Mouse (Mus musculus): ENCODE data around the gene Vmn1r1. TPM values are rescaled to one million over a fixed set of nuclear protein-coding genes. Genes with fewer than 3 reads are reported as not detected.
"Not testable (repeated sequence)": the region's sequence is repeated elsewhere in the genome, so short reads cannot be mapped to it uniquely, and the experiment has no call there.

The Vmn1r1 gene
- polyA plus RNA-seq (2015; fragmentation: Nextera tagmentation; extraction: Ambion mirVana): not detected in 2 replicates

GRCm38 (mm10) chr1:182164386-182164785, at the start of gene Vmn1r1:
Gene Vmn1r1 (minus strand): TSS chr1:182164486.
- no peak for ATAC-seq
- Histone ChIP-seq H3K4me1 (replicated peaks) (no peaks in the 10 kb centered on the region), H3K9ac (no peak within 1 kb of the TSS), H3K36me3 (no peaks in the 10 kb centered on the region), H3K27me3 (replicated peaks) (no peaks in the 10 kb centered on the region), H3K9me3 (no peaks in the 10 kb centered on the region), H3K27ac (no peak within 1 kb of the TSS), H3K4me3 (replicated peaks) (no peak within 1 kb of the TSS), H3K4me2 (replicated peaks) (no peak within 1 kb of the TSS)
- WGBS: 79% methylated on average over 7 of the region's 7 CpGs

- WGBS: 77% methylated on average over 2 of the region's 2 CpGs
- Histone ChIP-seq H3K9ac (no peak overlapping the region), H3K27ac (no peak overlapping the region), H3K4me1 (replicated peaks) (no peaks in the 10 kb centered on the region), H3K4me2 (replicated peaks) (no peak overlapping the region), H3K36me3 (no peaks in the 10 kb centered on the region), H3K9me3 (no peaks in the 10 kb centered on the region), H3K4me3 (replicated peaks) (no peak overlapping the region), H3K27me3 (replicated peaks) (no peaks in the 10 kb centered on the region)
- no peak for ATAC-seq
Measured at GRCm38 (mm10) chr1:182210322-182210721, 46.0 kb upstream of the Vmn1r1 start.

- ATAC-seq: no peak
- no peak overlapping the region for H3K27ac ChIP-seq
- no peak overlapping the region for H3K9ac ChIP-seq
- no peaks in the 10 kb centered on the region for H3K36me3 ChIP-seq
- 63% methylated on average over 1 of the region's 1 CpGs for WGBS
- no peak overlapping the region for H3K4me3 ChIP-seq (replicated peaks)
- H3K4me2 ChIP-seq (replicated peaks): no peak overlapping the region
- H3K27me3 ChIP-seq (replicated peaks): no peaks in the 10 kb centered on the region
- no peaks in the 10 kb centered on the region; the same call in 1 of the 2 replicates for H3K4me1 ChIP-seq (replicated peaks)
- no peaks in the 10 kb centered on the region; the same call in 1 of the 2 replicates for H3K9me3 ChIP-seq
Measured at GRCm38 (mm10) chr1:182192581-182192980, 28.3 kb upstream of the Vmn1r1 start.

- ATAC-seq: peak; percentile 55; the same call in 1 of the 2 replicates
- no peaks in the 10 kb centered on the region for H3K27me3 ChIP-seq (replicated peaks)
- H3K36me3 ChIP-seq: no peaks in the 10 kb centered on the region
- no peak overlapping the region for H3K27ac ChIP-seq
- H3K9me3 ChIP-seq: no peaks in the 10 kb centered on the region; the same call in 1 of the 2 replicates
- H3K4me1 ChIP-seq (replicated peaks): no peaks in the 10 kb centered on the region; the same call in 1 of the 2 replicates
- H3K4me2 ChIP-seq (replicated peaks): no peak overlapping the region
- no peak overlapping the region for H3K9ac ChIP-seq
- no peak overlapping the region for H3K4me3 ChIP-seq (replicated peaks)
- WGBS: 38% methylated on average over 10 of the region's 10 CpGs
Measured at GRCm38 (mm10) chr1:182191816-182192545, 27.7 kb upstream of the Vmn1r1 start.

- H3K4me3 ChIP-seq (replicated peaks): no peak overlapping the region
- H3K27me3 ChIP-seq (replicated peaks): no peaks in the 10 kb centered on the region
- WGBS: 66% methylated on average over 5 of the region's 5 CpGs
- ATAC-seq: no peak
- no peaks in the 10 kb centered on the region for H3K36me3 ChIP-seq
- no peak overlapping the region for H3K4me2 ChIP-seq (replicated peaks)
- no peaks in the 10 kb centered on the region; the same call in 1 of the 2 replicates for H3K9me3 ChIP-seq
- no peak overlapping the region for H3K27ac ChIP-seq
- no peaks in the 10 kb centered on the region; the same call in 1 of the 2 replicates for H3K4me1 ChIP-seq (replicated peaks)
- H3K9ac ChIP-seq: no peak overlapping the region
Measured at GRCm38 (mm10) chr1:182191181-182191580, 26.9 kb upstream of the Vmn1r1 start.

- 69% methylated on average over 3 of the region's 3 CpGs for WGBS
- Histone ChIP-seq H3K9me3 (no peaks in the 10 kb centered on the region; the same call in 1 of the 2 replicates), H3K4me1 (replicated peaks) (no peaks in the 10 kb centered on the region; the same call in 1 of the 2 replicates), H3K4me2 (replicated peaks) (no peak overlapping the region), H3K27ac (no peak overlapping the region), H3K9ac (no peak overlapping the region), H3K27me3 (replicated peaks) (no peaks in the 10 kb centered on the region), H3K4me3 (replicated peaks) (no peak overlapping the region), H3K36me3 (no peaks in the 10 kb centered on the region)
- no peak for ATAC-seq
Measured at GRCm38 (mm10) chr1:182189669-182190440, 25.6 kb upstream of the Vmn1r1 start.

- H3K4me3 ChIP-seq (replicated peaks); H3K4me1 ChIP-seq (replicated peaks); H3K9ac ChIP-seq; H3K9me3 ChIP-seq; H3K27me3 ChIP-seq (replicated peaks); H3K36me3 ChIP-seq; H3K4me2 ChIP-seq (replicated peaks); ATAC-seq; H3K27ac ChIP-seq: not testable (repeated sequence)
- 86% methylated on average over 4 of the region's 4 CpGs for WGBS
Measured at GRCm38 (mm10) chr1:182182449-182182848, 18.2 kb upstream of the Vmn1r1 start.

GRCm38 (mm10) chr1:182181456-182182305, 17.4 kb upstream of the Vmn1r1 start:
- H3K4me3 ChIP-seq (replicated peaks): no peak overlapping the region
- no peak overlapping the region for H3K9ac ChIP-seq
- H3K4me1 ChIP-seq (replicated peaks): no peaks in the 10 kb centered on the region
- H3K27me3 ChIP-seq (replicated peaks): no peaks in the 10 kb centered on the region
- no peak overlapping the region for H3K4me2 ChIP-seq (replicated peaks)
- H3K27ac ChIP-seq: no peak overlapping the region
- no peaks in the 10 kb centered on the region for H3K36me3 ChIP-seq
- WGBS: 71% methylated on average over 5 of the region's 5 CpGs
- no peaks in the 10 kb centered on the region for H3K9me3 ChIP-seq
- no peak for ATAC-seq

- not testable (repeated sequence) for H3K27me3 ChIP-seq (replicated peaks); H3K36me3 ChIP-seq; H3K27ac ChIP-seq; H3K4me2 ChIP-seq (replicated peaks); H3K9me3 ChIP-seq; H3K9ac ChIP-seq; ATAC-seq; H3K4me1 ChIP-seq (replicated peaks); H3K4me3 ChIP-seq (replicated peaks)
- 94% methylated on average over 19 of the region's 19 CpGs for WGBS
Measured at GRCm38 (mm10) chr1:182176985-182177384, 12.7 kb upstream of the Vmn1r1 start.

- H3K36me3 ChIP-seq; H3K27me3 ChIP-seq (replicated peaks); H3K4me3 ChIP-seq (replicated peaks); H3K27ac ChIP-seq; H3K9ac ChIP-seq; H3K9me3 ChIP-seq; ATAC-seq; H3K4me2 ChIP-seq (replicated peaks); H3K4me1 ChIP-seq (replicated peaks): not testable (repeated sequence)
- WGBS: 88% methylated on average over 6 of the region's 6 CpGs
Measured at GRCm38 (mm10) chr1:182170206-182170605, 5.9 kb upstream of the Vmn1r1 start.

- H3K4me1 ChIP-seq (replicated peaks): no peaks in the 10 kb centered on the region
- no peaks in the 10 kb centered on the region for H3K27me3 ChIP-seq (replicated peaks)
- H3K27ac ChIP-seq: no peak overlapping the region
- H3K36me3 ChIP-seq: no peaks in the 10 kb centered on the region
- WGBS: 38% methylated on average over 5 of the region's 5 CpGs
- H3K4me3 ChIP-seq (replicated peaks): no peak overlapping the region
- ATAC-seq: no peak
- H3K9ac ChIP-seq: no peak overlapping the region
- H3K4me2 ChIP-seq (replicated peaks): no peak overlapping the region
- H3K9me3 ChIP-seq: no peaks in the 10 kb centered on the region
Measured at GRCm38 (mm10) chr1:182162951-182163350, 1.3 kb downstream of the Vmn1r1 start.

GRCm38 (mm10) chr1:182159575-182159974, 4.7 kb downstream of the Vmn1r1 start:
- H3K9me3 ChIP-seq: no peaks in the 10 kb centered on the region
- WGBS: 86% methylated on average over 3 of the region's 3 CpGs
- no peaks in the 10 kb centered on the region for H3K4me1 ChIP-seq (replicated peaks)
- no peaks in the 10 kb centered on the region for H3K27me3 ChIP-seq (replicated peaks)
- ATAC-seq: no peak
- H3K9ac ChIP-seq: no peak overlapping the region
- no peak overlapping the region for H3K4me3 ChIP-seq (replicated peaks)
- no peak overlapping the region for H3K27ac ChIP-seq
- no peaks in the 10 kb centered on the region for H3K36me3 ChIP-seq
- no peak overlapping the region for H3K4me2 ChIP-seq (replicated peaks)

All from intestine, embryonic 15.5 days (tissue).